Mouse (Mus musculus) G1E (cell line): ENCODE measurements around the gene Dnajb2. TPM values are rescaled to one million over a fixed set of nuclear protein-coding genes. Genes with fewer than 3 reads are reported as not detected.

Source experiments
- ATAC-seq: 2 replicates; pipeline ENCODE4 v1.8.0; 2016; ENCODE audit warnings: mild to moderate bottlenecking; ENCODE audit not compliant: insufficient number of reproducible peaks, poor library complexity, low FRiP score, severe bottlenecking; ENCODE audit errors: extremely low read depth
- DNase-seq: peaks from one replicate; pipeline ENCODE4 v3.0.0; 2012; ENCODE audit warnings: low spot score
- H3K27me3 ChIP-seq: 2 replicates; pipeline ENCODE4 v1.6.1; 2012; ENCODE audit warnings: mild to moderate bottlenecking, low read length, inconsistent platforms; ENCODE audit not compliant: insufficient read depth
- H3K36me3 ChIP-seq: replicated peaks from 2 replicates; pipeline ENCODE3; 2012; ENCODE audit warnings: mild to moderate bottlenecking, inconsistent platforms
- H3K4me1 ChIP-seq: 2 replicates; pipeline ENCODE4 v1.6.1; 2012; ENCODE audit warnings: low read depth, low read length, inconsistent platforms, mixed read lengths; ENCODE audit not compliant: insufficient read depth
- H3K4me3 ChIP-seq: 2 replicates; pipeline ENCODE4 v1.5.1; 2012; ENCODE audit warnings: low read depth, mild to moderate bottlenecking, inconsistent platforms, low read length, moderate library complexity, mixed read lengths
- H3K9me3 ChIP-seq: replicated peaks from 2 replicates; pipeline ENCODE4 v1.6.1; 2012; ENCODE audit warnings: inconsistent platforms
- CTCF ChIP-seq: IDR thresholded peaks from 2 replicates; pipeline ENCODE4 v1.5.1; 2012; ENCODE audit warnings: low read depth, low read length, inconsistent platforms, mixed read lengths
- GATA1 ChIP-seq: IDR thresholded peaks from 2 replicates; pipeline ENCODE4 v1.6.1; 2012; ENCODE audit warnings: borderline replicate concordance, low read length, inconsistent platforms, mixed read lengths
- GATA2 ChIP-seq: IDR thresholded peaks from 2 replicates; pipeline ENCODE4 v1.6.1; 2012; ENCODE audit warnings: low read depth, low read length, inconsistent platforms, borderline replicate concordance
- POLR2AphosphoS5 ChIP-seq: IDR thresholded peaks from 2 replicates; pipeline ENCODE4 v1.6.1; 2012; ENCODE audit warnings: low read depth, low read length, inconsistent platforms; ENCODE audit not compliant: insufficient replicate concordance
- TAL1 ChIP-seq: conservative IDR thresholded peaks from 2 replicates; pipeline ENCODE4 v1.6.1; 2012; ENCODE audit warnings: low read depth, low read length, inconsistent platforms, mixed read lengths
- polyA plus RNA-seq: library from polyadenylated mRNA; stranded (reverse); fragments of >175 nt; gene quantifications from 2 replicates; pipeline ENCODE4 v1.2.3, GENCODE M21; 2012
- total RNA-seq, 2 experiments: library from RNA; stranded (forward) in 1 of 2; stranded (reverse) in 1 of 2; fragments of 200-1000 nt in 1 of 2; fragments of >200 nt in 1 of 2; fragmentation: Nextera tagmentation in 1 of 2; gene quantifications; 2 replicates each; pipeline ENCODE4 v1.2.3; 2014 to 2017

The Dnajb2 gene
- total and polyA plus RNA-seq, 3 experiments, result 11.1 to 63.3 (median 13.9) TPM

GRCm38 (mm10) chr1:75253029-75253428 lies 16.8 kb downstream of the Dnajb2 start:
- peaks cover 9% of the 10 kb centered on the region; the same call in 1 of the 2 replicates for H3K27me3 ChIP-seq
- ATAC-seq (no peak), DNase-seq (no peak)
- no peaks in the 10 kb centered on the region for H3K9me3 ChIP-seq
- H3K36me3 ChIP-seq, result no peaks in the 10 kb centered on the region
- TF ChIP-seq GATA2 (no peak), GATA1 (no peak), POLR2AphosphoS5 (no peak), CTCF (no peak), TAL1 (no peak)
- peaks cover 55% of the 10 kb centered on the region for H3K4me1 ChIP-seq
- no peak overlapping the region for H3K4me3 ChIP-seq

GRCm38 (mm10) chr1:75253849-75254624 lies 17.8 kb downstream of the Dnajb2 start:
- peak; percentile 62 for DNase-seq
- Histone ChIP-seq H3K4me1 (peaks cover 50% of the 10 kb centered on the region), H3K36me3 (no peaks in the 10 kb centered on the region), H3K9me3 (no peaks in the 10 kb centered on the region), H3K27me3 (peaks cover 14% of the 10 kb centered on the region; the same call in 1 of the 2 replicates), H3K4me3 (no peak overlapping the region)
- ATAC-seq, result no peak
- TF ChIP-seq GATA1 (no peak), TAL1 (no peak), CTCF (peak; percentile 99)

- no peak overlapping the region for H3K4me3 ChIP-seq
- ATAC-seq, result no peak
- no peaks in the 10 kb centered on the region for H3K9me3 ChIP-seq
- TF ChIP-seq CTCF (no peak), POLR2AphosphoS5 (no peak), GATA2 (no peak), GATA1 (no peak), TAL1 (no peak)
- DNase-seq, result no peak
- no peaks in the 10 kb centered on the region for H3K36me3 ChIP-seq
- H3K27me3 ChIP-seq, result peaks cover 14% of the 10 kb centered on the region; the same call in 1 of the 2 replicates
- H3K4me1 ChIP-seq, result peaks cover 49% of the 10 kb centered on the region
Measured at GRCm38 (mm10) chr1:75254625-75255013, 18.4 kb downstream of the Dnajb2 start.

- Histone ChIP-seq H3K4me3 (no peak overlapping the region), H3K27me3 (peaks cover 14% of the 10 kb centered on the region; the same call in 1 of the 2 replicates), H3K36me3 (no peaks in the 10 kb centered on the region), H3K4me1 (peaks cover 46% of the 10 kb centered on the region), H3K9me3 (no peaks in the 10 kb centered on the region)
- ATAC-seq (no peak), DNase-seq (no peak)
- TF ChIP-seq POLR2AphosphoS5 (no peak), GATA2 (no peak), TAL1 (no peak), GATA1 (no peak), CTCF (no peak)
Measured at GRCm38 (mm10) chr1:75255516-75256046, 19.4 kb downstream of the Dnajb2 start.

- H3K9me3 ChIP-seq, result no peaks in the 10 kb centered on the region
- peaks cover 3% of the 10 kb centered on the region; the same call in 1 of the 2 replicates for H3K4me1 ChIP-seq
- peaks cover 23% of the 10 kb centered on the region for H3K27me3 ChIP-seq
- DNase-seq (no peak), ATAC-seq (no peak)
- H3K4me3 ChIP-seq, result no peak overlapping the region
- TF ChIP-seq POLR2AphosphoS5 (no peak), CTCF (no peak), GATA1 (no peak), GATA2 (no peak), TAL1 (no peak)
- H3K36me3 ChIP-seq, result no peaks in the 10 kb centered on the region
Measured at GRCm38 (mm10) chr1:75261278-75261677, 25.1 kb downstream of the Dnajb2 start.

GRCm38 (mm10) chr1:75262969-75263951 lies 27.1 kb downstream of the Dnajb2 start:
- peaks cover 15% of the 10 kb centered on the region for H3K27me3 ChIP-seq

More at GRCm38 (mm10) chr1:75262969-75263951, 27.1 kb downstream of the Dnajb2 start:
- peak; percentile 83 for DNase-seq
- no peak overlapping the region for H3K4me3 ChIP-seq
- TF ChIP-seq POLR2AphosphoS5 (no peak), GATA2 (no peak), TAL1 (no peak), GATA1 (no peak), CTCF (no peak)
- H3K9me3 ChIP-seq, result no peaks in the 10 kb centered on the region
- no peaks in the 10 kb centered on the region for H3K36me3 ChIP-seq
- peaks cover 3% of the 10 kb centered on the region; the same call in 1 of the 2 replicates for H3K4me1 ChIP-seq
- no peak for ATAC-seq
